Mouse (Mus musculus): ENCODE data around the gene Rab5c. TPM values are rescaled to one million over a fixed set of nuclear protein-coding genes. Genes with fewer than 3 reads are reported as not detected.

Gene Rab5c
- polyA plus RNA-seq, 1 experiment from 2014 or later = 83.6 TPM

- H3K27ac ChIP-seq (ENCODE audit: low read depth, low read length) = no peak overlapping the region
- H3K4me1 ChIP-seq (ENCODE audit: control insufficient read depth, insufficient read depth, low read length) = no peaks in the 10 kb centered on the region
- no peaks in the 10 kb centered on the region for H3K27me3 ChIP-seq (ENCODE audit: control insufficient read depth, insufficient read depth, low read length)
- no peak overlapping the region for H3K4me3 ChIP-seq (ENCODE audit: low read depth, low read length)
- H3K9ac ChIP-seq (ENCODE audit: low read length) = no peak overlapping the region
- H3K9me3 ChIP-seq (ENCODE audit: control insufficient read depth, low read length) = no peaks in the 10 kb centered on the region
- DNase-seq (ENCODE audit: low spot score, missing footprints) = no peak
- ATAC-seq (ENCODE audit: low FRiP score) = no peak
- H3K4me2 ChIP-seq = no peak overlapping the region
- H3K36me3 ChIP-seq (ENCODE audit: control insufficient read depth, insufficient read depth, low read length) = no peaks in the 10 kb centered on the region
- WGBS = 87% methylated on average over 6 of the region's 6 CpGs
Observed at GRCm38 (mm10) chr11:100730477-100731205, 7.4 kb downstream of the Rab5c start.

GRCm38 (mm10) chr11:100729976-100730375 is 8.0 kb downstream of the Rab5c start:
- no peak for DNase-seq (ENCODE audit: low spot score, missing footprints)
- WGBS = 92% methylated on average over 4 of the region's 4 CpGs
- H3K4me1 ChIP-seq (ENCODE audit: control insufficient read depth, insufficient read depth, low read length) = no peaks in the 10 kb centered on the region
- no peaks in the 10 kb centered on the region for H3K9me3 ChIP-seq (ENCODE audit: control insufficient read depth, low read length)
- no peak overlapping the region for H3K4me2 ChIP-seq
- no peak overlapping the region for H3K4me3 ChIP-seq (ENCODE audit: low read depth, low read length)
- H3K27ac ChIP-seq (ENCODE audit: low read depth, low read length) = no peak overlapping the region
- no peak overlapping the region for H3K9ac ChIP-seq (ENCODE audit: low read length)
- H3K36me3 ChIP-seq (ENCODE audit: control insufficient read depth, insufficient read depth, low read length) = no peaks in the 10 kb centered on the region
- no peak for ATAC-seq (ENCODE audit: low FRiP score)
- no peaks in the 10 kb centered on the region for H3K27me3 ChIP-seq (ENCODE audit: control insufficient read depth, insufficient read depth, low read length)

- no peak overlapping the region for H3K27ac ChIP-seq (ENCODE audit: low read depth, low read length)
Observed at GRCm38 (mm10) chr11:100728601-100729000, 9.4 kb downstream of the Rab5c start.

GRCm38 (mm10) chr11:100727201-100727600 is 10.8 kb downstream of the Rab5c start:
- no peak for ATAC-seq (ENCODE audit: low FRiP score)
- 95% methylated on average over 3 of the region's 3 CpGs for WGBS

More at GRCm38 (mm10) chr11:100728601-100729000, 9.4 kb downstream of the Rab5c start:
- no peak for ATAC-seq (ENCODE audit: low FRiP score)
- no peak for DNase-seq (ENCODE audit: low spot score, missing footprints)
- H3K27me3 ChIP-seq (ENCODE audit: control insufficient read depth, insufficient read depth, low read length) = no peaks in the 10 kb centered on the region
- H3K9me3 ChIP-seq (ENCODE audit: control insufficient read depth, low read length) = no peaks in the 10 kb centered on the region
- no peak overlapping the region for H3K4me2 ChIP-seq
- WGBS = 95% methylated on average over 6 of the region's 6 CpGs
- H3K9ac ChIP-seq (ENCODE audit: low read length) = no peak overlapping the region
- no peaks in the 10 kb centered on the region for H3K36me3 ChIP-seq (ENCODE audit: control insufficient read depth, insufficient read depth, low read length)
- H3K4me3 ChIP-seq (ENCODE audit: low read depth, low read length) = no peak overlapping the region
- H3K4me1 ChIP-seq (ENCODE audit: control insufficient read depth, insufficient read depth, low read length) = no peaks in the 10 kb centered on the region

GRCm38 (mm10) chr11:100724919-100725512 is 13.0 kb downstream of the Rab5c start:
- H3K9me3 ChIP-seq (ENCODE audit: control insufficient read depth, low read length) = no peaks in the 10 kb centered on the region
- H3K27ac ChIP-seq (ENCODE audit: low read depth, low read length) = no peak overlapping the region
- no peak overlapping the region for H3K4me2 ChIP-seq
- no peaks in the 10 kb centered on the region for H3K36me3 ChIP-seq (ENCODE audit: control insufficient read depth, insufficient read depth, low read length)
- no peak overlapping the region for H3K9ac ChIP-seq (ENCODE audit: low read length)
- WGBS = 54% methylated on average over 5 of the region's 5 CpGs
- H3K4me3 ChIP-seq (ENCODE audit: low read depth, low read length) = no peak overlapping the region
- peaks cover 4% of the 10 kb centered on the region; the same call in 1 of the 2 replicates for H3K4me1 ChIP-seq (ENCODE audit: control insufficient read depth, insufficient read depth, low read length)
- ATAC-seq (ENCODE audit: low FRiP score) (no peak), DNase-seq (ENCODE audit: low spot score, missing footprints) (no peak)
- H3K27me3 ChIP-seq (ENCODE audit: control insufficient read depth, insufficient read depth, low read length) = no peaks in the 10 kb centered on the region

More at GRCm38 (mm10) chr11:100727201-100727600, 10.8 kb downstream of the Rab5c start:
- DNase-seq (ENCODE audit: low spot score, missing footprints) = no peak
- Histone ChIP-seq H3K27me3 (ENCODE audit: control insufficient read depth, insufficient read depth, low read length) (no peaks in the 10 kb centered on the region), H3K36me3 (ENCODE audit: control insufficient read depth, insufficient read depth, low read length) (no peaks in the 10 kb centered on the region), H3K4me2 (no peak overlapping the region), H3K4me1 (ENCODE audit: control insufficient read depth, insufficient read depth, low read length) (no peaks in the 10 kb centered on the region), H3K9me3 (ENCODE audit: control insufficient read depth, low read length) (no peaks in the 10 kb centered on the region), H3K27ac (ENCODE audit: low read depth, low read length) (no peak overlapping the region), H3K9ac (ENCODE audit: low read length) (no peak overlapping the region), H3K4me3 (ENCODE audit: low read depth, low read length) (no peak overlapping the region)

GRCm38 (mm10) chr11:100722493-100723028 is 15.5 kb downstream of the Rab5c start:
- Histone ChIP-seq H3K9me3 (ENCODE audit: control insufficient read depth, low read length) (no peaks in the 10 kb centered on the region), H3K4me2 (no peak overlapping the region), H3K27me3 (ENCODE audit: control insufficient read depth, insufficient read depth, low read length) (no peaks in the 10 kb centered on the region), H3K36me3 (ENCODE audit: control insufficient read depth, insufficient read depth, low read length) (peaks cover 5% of the 10 kb centered on the region; the same call in 1 of the 2 replicates), H3K27ac (ENCODE audit: low read depth, low read length) (no peak overlapping the region), H3K4me1 (ENCODE audit: control insufficient read depth, insufficient read depth, low read length) (peaks cover 4% of the 10 kb centered on the region; the same call in 1 of the 2 replicates), H3K9ac (ENCODE audit: low read length) (no peak overlapping the region), H3K4me3 (ENCODE audit: low read depth, low read length) (no peak overlapping the region)
- 69% methylated on average over 2 of the region's 2 CpGs for WGBS
- ATAC-seq (ENCODE audit: low FRiP score) (no peak), DNase-seq (ENCODE audit: low spot score, missing footprints) (no peak)

- no peak for ATAC-seq (ENCODE audit: low FRiP score)
- Histone ChIP-seq H3K27ac (ENCODE audit: low read depth, low read length) (no peak overlapping the region), H3K4me2 (no peak overlapping the region), H3K9ac (ENCODE audit: low read length) (0 out of 2 replicates have a peak overlapping the region, but pooled peaks have one; percentile 5), H3K36me3 (ENCODE audit: control insufficient read depth, insufficient read depth, low read length) (peaks cover 10% of the 10 kb centered on the region; the same call in 1 of the 2 replicates), H3K4me3 (ENCODE audit: low read depth, low read length) (no peak overlapping the region), H3K9me3 (ENCODE audit: control insufficient read depth, low read length) (no peaks in the 10 kb centered on the region), H3K27me3 (ENCODE audit: control insufficient read depth, insufficient read depth, low read length) (no peaks in the 10 kb centered on the region), H3K4me1 (ENCODE audit: control insufficient read depth, insufficient read depth, low read length) (peaks cover 4% of the 10 kb centered on the region; the same call in 1 of the 2 replicates)
- WGBS = 71% methylated on average over 8 of the region's 8 CpGs
- DNase-seq (ENCODE audit: low spot score, missing footprints) = no peak
Observed at GRCm38 (mm10) chr11:100721776-100722492, 16.1 kb downstream of the Rab5c start.

GRCm38 (mm10) chr11:100721254-100721653 is 16.8 kb downstream of the Rab5c start:
- no peak overlapping the region for H3K4me2 ChIP-seq
- no peak overlapping the region for H3K4me3 ChIP-seq (ENCODE audit: low read depth, low read length)
- H3K27ac ChIP-seq (ENCODE audit: low read depth, low read length) = no peak overlapping the region
- H3K9me3 ChIP-seq (ENCODE audit: control insufficient read depth, low read length) = no peaks in the 10 kb centered on the region
- 63% methylated on average over 4 of the region's 4 CpGs for whole genome bisulfite sequencing
- H3K4me1 ChIP-seq (ENCODE audit: control insufficient read depth, insufficient read depth, low read length) = peaks cover 4% of the 10 kb centered on the region; the same call in 1 of the 2 replicates
- ATAC-seq (ENCODE audit: low FRiP score) = no peak
- no peaks in the 10 kb centered on the region for H3K27me3 ChIP-seq (ENCODE audit: control insufficient read depth, insufficient read depth, low read length)
- no peak overlapping the region for H3K9ac ChIP-seq (ENCODE audit: low read length)
- H3K36me3 ChIP-seq (ENCODE audit: control insufficient read depth, insufficient read depth, low read length) = peaks cover 11% of the 10 kb centered on the region; the same call in 1 of the 2 replicates
- no peak for DNase-seq (ENCODE audit: low spot score, missing footprints)
